Mouse (Mus musculus): ENCODE results near the gene Plcb4.

Plcb4 gene

DNA sequence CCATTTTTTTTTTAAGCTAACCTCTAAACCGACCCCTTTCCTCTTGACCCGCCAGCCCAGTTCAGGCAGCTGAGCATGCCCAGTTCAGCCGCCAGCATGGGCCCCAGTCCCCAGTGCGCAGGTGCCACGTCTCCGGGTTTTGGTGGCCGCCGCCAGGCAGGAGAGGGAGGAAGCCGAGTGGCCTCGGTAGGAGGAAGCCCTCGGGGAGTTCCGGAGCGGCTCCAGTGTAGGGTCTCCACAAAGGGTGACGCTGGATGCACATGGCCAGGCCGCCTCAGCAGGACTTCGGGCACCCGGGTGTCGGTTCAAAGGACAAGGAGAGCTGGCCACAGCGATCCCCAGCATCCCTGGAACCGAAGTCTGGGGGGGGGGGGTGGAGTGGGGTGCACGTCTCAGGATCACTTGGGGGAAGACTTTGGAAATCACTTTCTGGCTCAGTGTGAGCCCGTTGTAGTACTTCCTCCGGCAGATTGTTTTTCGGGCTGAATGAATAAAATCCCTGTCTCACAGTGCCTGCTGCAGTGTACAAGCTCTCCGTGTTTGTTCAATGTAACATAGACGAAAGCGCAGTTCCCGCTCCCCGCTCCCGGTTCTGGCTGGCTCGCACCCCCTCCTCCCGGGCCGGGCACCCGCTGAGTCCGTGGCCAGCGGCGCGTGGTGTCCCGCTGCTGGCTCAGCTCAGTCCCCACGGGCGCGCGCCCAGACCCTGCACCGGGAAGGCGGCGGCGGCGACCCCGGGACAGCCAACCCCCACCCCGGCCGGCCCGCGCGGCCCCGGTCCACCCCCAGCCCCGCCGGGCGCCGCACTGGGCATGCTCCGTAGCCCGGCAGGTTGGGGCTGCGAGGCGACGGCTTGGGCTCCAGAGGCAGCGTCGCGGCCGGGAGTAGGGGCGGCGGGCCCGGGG lies at the start of gene Plcb4:
Plcb4 (plus strand) TSS at position 526 of the 905 bp plus-strand sequence.
- peak; percentile 82 to 89 for DNase-seq

DNA sequence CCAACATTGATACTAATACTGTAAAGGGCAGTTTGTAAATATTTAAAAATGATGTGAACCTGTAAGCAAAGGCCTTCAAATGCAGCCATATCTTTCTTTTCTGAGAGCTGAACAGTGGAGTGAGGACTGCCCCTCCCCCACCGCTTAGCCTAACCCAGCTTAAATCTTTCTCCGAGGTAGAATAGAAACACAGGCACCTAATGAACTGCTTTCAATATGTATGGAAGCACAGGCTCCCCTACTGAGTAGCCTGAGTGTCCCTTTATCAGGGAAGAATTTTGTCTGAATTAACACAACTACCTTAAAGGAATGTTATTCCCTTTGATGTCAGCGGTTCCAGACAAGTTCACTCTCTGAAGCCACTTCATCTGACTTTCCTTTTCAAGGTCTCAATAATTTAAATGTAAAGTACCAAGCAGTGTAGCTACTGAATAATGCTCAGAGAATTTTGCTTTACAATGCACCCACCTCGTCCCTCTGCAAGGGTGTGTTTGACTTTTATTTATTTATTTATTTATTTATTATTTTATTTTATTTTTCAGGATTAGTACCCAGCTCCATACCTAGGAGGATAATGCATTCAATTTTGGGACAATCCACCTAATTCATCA lies 44.1 kb upstream of the Plcb4 start:
- no peak for DNase-seq

DNA sequence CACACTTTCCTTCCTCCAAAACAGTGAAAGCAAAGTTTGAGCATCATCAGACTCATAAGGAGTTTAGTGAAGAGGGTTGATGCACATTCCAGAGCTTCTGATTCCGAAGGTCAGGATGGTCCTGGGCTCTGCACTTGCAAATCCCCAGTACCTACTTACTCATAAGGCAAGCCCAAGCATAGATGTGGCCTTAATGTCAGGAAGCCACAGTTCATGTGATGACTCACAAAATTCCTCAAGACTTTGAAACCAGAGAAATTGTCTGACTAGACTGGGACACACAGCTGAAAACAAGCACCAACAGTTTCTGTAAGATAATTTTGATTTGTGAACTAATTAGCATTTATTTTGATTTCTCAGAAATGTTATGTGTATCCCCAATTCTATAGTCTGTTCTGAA lies 42.7 kb upstream of the Plcb4 start:
- DNase-seq = no peak

DNA sequence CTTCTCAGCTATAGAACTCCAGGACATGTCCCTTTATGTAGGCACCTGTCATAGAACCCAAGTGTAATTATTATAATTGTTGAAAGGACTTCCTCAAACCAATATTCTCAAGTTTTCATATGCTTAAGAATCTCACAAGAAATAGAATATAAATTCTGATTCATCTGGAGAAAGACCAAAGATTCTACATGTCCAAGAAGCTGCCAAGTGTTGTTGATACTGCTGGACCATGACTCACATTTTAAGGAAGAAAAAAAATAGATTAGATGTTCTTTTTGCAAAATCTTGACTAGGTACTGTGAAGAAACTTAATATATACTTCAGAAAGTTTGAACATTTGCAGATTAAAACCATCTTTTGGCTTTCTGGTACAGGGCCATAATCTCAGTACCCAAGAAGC lies 40.3 kb upstream of the Plcb4 start:
- DNase-seq = no peak

DNA sequence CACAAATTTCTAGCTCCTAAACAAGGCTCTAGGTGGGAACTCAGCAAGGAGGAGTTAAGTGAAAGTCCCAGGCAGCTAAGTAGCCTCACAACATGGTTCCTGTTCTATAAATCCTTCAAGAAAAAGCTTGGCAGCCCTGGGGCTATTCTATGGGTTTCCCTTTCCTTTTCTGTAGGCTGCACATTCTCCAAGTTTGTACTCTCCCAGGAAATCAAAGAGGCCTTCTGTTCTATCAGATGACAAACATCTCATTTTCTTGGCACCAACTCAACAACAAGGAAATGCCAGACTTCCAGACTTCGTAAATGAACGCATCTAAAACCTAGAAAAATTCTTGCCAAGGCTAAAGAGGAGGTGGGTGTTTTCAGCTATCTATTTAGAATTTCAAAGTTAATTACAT lies 38.9 kb upstream of the Plcb4 start:
- DNase-seq = no peak

DNA sequence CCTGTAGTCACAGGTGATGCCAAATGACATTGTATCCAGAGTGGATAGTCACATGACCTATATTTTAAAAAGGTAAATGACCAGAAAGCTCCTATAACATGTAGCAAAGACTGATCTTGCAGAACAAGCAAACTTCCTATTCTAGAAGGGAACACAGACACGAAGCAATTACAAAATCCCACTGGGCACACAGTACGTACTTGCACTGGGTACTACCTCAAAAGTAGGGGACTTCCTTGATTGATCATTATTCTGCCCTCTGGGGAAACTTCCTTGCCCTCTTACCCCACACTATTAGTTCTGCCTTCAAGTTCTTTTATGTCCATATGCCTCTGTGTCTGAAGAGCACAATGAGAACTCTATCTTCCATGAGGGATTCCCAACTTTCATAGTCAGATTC lies 31.0 kb upstream of the Plcb4 start:
- DNase-seq = no peak

DNA sequence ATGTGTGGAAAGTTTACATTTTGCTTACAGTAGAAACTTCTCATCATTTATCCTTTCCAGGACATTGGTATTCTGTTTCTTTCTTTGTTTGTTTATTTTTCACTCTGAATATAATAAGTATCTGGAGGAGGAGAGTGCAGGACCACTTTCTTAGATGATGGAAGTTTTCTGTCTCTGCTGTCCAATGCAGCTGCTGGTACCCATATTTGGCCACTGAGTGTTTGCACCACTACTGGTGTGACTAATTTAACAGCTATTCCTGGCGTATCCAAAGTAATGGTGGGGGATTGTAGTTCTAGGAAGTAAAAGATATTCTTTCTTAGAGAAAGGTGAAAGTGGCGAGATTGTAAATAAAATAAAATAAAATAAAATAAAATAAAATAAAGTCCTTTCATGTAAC lies 21.6 kb upstream of the Plcb4 start:
- DNase-seq = no peak

DNA sequence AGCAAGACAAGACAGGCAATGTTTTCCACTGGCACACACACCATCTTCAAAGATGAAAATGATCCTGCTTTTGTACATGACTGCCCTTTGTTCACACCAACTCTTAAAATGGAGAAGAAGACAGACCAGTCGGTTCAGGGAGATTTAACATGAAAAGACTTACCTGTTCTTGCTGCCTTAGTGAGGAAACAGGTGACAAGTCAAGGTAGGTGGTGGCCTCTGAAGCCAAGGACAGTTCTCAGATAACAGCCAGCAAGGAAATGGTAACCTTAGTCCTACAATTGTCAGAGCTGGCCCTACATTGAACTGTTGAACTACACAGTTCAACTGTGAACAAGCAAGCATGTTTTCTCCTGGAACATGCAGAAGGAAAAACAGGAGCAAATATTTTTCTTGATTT lies 17.8 kb upstream of the Plcb4 start:
- DNase-seq = no peak

DNA sequence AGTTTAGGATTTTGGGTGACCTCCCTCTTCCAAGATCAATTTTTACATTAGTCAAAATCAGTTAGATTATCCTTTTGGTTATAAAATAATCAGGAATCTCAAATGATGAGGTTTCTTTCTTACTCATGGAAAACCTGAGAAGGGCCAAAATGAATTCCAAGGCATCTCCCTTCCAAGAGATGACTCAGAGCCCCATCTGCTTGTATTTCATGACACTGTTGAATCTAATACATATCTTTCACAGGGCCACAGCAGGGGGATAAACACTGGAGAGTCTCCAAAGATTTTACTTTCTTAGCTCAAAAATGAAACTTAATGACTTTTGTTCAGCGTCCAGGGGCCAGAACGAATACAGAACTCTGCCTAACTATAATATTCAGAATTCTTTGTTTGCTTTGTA lies 17.2 kb upstream of the Plcb4 start:
- peak in 1 of 2 experiments; percentile 8 for DNase-seq

DNA sequence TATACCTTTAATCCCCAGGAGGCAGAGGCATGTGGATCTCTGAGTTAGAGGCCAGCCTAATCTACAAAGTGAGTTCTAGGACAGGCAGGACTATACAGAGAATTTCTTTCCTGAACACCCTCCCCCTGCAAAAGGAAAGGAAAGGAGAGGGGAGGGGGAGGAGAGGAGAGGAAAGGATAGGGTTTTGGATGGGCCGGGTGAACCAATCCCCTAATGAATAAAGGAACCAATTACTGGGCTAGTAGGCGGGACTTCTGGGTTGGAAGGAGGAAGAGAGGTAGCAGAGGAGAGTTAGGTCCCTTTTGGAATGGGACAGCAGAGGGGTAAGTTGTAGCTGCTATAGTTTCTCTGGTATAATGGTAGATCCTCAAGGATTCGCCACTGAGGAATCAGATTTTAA lies 12.6 kb upstream of the Plcb4 start:
- DNase-seq = no peak

DNA sequence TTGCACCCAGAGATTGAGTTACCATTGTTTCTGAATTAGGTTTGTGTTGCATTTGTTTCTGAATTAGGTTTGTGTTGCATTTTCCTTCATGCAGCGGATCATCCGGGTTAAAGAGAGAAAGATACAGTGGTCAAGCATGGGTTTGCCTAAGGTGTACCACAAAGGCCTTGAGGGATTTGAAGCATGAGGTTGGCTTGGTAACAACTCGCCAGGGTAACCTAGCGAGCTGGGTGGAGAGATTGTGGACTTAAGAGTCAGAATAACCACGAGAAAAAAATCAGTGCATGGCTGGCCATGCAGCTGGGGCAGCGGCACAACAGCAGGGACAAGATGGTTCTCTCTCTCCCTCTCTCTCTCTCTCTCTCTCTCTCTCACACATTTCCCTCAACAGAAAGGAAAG lies 12.2 kb upstream of the Plcb4 start:
- DNase-seq = no peak

DNA sequence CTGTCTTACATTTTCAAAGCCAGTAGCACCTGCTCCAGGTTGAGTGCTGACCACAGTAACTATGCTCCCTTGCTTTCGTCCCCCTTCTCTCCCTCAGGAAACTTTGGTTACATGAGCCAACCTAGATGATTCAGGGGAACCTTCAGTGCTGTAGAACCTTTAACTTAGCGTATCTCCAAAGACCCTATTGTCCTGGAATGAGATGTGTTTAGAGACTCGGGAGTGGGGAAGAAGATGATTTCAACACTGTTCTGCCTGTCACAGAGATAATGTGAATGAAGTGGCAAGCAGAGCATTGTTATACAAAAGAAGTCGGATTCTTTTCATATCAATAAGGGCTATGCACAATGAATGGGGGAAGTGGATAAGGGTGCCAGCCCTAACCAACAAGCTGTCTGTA lies 10.8 kb upstream of the Plcb4 start:
- no peak for DNase-seq

DNA sequence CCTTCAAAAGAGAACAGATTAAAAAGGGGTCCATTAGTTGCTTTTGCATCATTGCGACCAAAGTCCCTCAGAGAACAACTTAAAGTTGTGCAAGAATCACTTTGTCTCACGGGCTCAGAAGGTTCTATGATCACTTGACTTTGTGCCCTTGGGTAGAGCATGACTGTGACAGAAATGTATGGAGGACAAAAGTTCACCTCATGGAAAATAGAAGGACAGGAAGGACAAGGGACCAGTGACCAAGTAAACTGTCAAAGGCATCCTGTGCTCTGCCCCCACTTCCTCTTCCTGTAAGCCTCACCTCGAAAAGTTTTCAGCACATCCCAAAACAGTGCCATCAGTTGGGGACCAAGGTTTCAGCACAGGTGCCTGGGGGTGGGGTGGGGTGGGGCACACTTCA lies 7.9 kb upstream of the Plcb4 start:
- no peak for DNase-seq

DNA sequence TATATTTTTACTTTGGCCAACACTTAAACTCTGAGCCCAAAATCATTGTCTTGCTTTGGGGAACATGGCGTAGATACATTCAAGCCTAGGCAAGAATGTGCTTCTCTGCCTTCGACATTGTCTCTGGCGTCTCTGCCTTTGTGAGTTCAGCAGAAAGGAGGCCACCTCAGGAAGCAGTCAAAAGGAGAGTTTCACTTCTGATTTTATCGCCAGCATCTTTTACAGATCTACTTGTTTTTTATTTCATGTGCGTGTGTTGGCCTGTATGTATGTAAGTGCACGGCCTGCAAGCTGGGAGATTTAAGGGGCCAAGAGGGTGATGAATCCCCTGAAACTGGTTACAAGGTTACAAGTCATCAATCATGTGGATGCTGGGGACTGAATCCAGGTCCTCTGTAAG lies 6.8 kb upstream of the Plcb4 start:
- DNase-seq = no peak

DNA sequence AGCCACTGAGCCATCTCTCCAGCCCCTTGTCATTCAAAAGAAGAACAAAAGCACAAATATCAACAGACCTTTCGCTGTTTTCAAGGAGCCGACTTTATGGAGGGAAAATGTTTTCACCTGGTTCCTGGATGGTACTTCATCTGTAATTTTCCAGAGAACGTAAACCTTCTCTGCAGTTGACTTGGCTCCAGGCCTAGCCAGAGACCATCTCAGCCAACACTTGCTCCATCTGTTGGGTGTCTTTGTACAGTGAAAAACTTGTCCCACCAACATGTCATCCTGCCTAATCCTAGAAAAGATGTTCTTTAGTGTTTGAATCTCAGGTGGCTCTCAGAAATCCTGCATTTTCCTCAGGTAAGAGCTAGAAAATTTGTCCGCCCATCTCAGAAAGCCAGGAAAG lies 6.4 kb upstream of the Plcb4 start:
- no peak for DNase-seq

DNA sequence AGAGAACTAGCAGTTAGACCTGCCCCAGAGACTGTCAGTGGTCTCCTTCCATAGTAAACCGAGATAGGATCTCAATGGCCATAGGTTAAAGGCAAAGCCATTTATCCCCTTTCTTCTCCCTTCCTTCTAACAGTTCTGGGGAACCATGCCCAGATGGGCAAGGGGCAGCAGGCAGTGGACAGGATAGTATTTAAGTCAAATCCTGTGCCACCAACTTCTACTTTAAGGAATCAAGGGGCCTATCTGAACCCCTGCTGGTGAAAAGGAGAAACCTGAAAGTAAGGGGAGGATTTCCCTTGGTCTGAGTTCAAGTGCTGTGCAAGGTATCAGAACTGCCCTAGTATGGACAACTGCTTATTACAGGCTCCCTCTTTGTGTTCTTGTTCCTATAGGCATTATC lies 2.9 kb upstream of the Plcb4 start:
- no peak for DNase-seq

DNA sequence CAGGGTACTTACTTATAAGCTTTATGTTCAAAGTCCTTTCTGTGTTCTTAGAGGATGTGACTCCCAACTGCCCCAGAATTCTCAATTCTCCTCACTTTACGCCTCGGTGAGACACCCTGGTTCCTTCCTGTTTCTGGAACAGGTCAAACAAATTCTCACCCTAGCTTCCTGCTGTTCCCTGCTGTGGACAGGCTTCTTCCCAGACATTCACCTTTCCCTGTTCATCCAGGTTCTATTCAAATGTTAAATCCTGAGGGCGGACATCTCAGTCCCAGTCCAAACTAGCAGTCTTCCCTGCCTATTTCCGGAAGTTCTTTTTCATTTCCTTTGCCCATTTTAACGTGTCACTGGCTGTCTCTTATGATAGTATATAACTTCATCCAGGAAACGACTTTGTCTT lies 2.2 kb upstream of the Plcb4 start:
- DNase-seq = no peak

DNA sequence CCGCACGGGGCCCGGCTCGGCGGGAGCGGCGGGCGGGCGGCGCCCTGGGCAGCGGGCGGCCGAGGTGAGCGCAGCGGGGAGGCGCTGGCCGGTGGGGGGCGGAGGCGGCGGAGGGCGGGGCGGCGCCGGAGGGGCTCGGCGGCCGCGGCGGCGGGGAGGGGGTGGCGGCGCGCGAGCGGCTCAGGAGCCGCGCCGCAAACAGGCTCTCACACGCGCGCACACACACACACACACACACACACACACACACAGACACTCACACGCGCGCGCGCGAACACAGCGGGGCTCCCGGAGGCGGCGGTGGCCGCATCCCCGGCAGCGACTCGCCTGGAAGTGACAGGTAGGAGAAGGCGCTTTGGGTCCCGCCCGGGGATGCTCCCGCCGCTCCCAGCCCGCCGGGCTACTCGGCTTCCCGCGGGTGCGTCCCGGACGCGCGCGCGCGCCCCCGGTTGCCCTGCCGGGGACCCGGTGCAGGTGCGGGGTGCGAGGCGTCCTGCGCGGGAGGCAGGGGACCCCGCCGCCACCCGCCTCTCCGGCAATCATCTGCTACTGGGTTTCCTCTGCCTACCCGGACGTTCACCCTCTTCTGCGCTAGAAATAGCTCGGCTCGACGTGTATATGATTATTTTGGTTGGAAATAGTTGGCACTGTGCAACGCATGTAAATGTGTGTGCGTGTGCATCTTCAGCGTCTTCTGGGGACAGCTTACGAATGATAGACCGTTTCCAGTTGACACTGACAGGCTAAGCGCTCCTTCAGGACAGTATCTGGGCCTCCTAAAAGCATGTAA lies 775 bp downstream of the Plcb4 start:
- DNase-seq = peak; percentile 31 to 77

DNA sequence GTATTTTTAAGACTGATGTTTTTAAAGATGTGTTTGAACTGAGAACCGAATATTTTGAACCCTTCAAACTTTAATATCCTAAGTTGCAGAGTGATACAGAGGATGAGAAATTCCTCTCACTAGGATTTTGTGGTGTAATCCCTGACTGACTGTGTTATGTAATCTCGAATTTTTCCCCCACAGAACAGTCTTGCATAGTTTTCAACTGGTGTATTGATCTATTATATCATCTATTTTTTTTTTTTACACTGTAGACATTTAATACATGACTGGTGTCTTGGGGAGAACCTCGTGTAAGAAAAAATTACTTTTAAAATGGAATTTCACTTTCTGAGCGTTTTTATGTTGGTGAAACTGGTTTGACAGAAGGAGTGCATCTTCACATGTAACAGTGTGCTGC lies 2.0 kb downstream of the Plcb4 start:
- no peak for DNase-seq

DNA sequence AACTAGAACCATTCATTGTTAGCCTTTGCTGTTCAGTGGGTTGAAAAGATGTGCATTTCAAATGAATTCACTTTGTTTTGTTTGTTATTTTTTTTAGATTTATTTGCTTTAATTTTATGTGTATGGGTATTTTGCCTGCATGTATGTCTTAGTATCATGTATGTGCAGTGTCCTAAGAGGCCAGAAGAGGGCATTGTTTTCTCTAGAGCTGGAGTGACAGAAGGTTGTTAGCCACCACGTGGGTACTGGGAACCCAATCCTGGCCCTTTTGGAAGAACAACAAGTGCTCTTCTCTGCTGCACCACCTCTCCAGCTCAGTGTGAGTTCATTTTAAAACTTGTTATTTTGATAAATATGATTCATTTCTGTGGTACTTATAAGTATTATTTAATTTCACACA lies 5.0 kb downstream of the Plcb4 start:
- no peak for DNase-seq

DNA sequence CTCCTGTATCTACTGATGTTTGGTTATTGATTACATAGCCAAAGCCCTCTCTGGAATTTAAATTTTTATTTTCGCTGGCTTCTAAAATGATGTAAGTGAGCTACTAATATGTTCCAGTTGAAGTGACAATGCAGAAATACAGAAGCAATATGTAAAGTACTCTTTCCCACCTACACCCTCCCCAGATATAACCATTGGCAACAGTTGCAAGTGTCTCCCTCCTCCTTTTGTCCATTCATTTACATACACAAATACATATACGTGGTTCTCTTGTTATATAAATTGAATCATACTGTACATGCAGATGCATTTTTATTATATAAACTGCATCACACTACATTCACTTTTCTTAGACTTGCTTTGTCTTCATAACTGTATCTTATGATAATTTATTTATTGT lies 8.7 kb downstream of the Plcb4 start:
- DNase-seq = no peak

DNA sequence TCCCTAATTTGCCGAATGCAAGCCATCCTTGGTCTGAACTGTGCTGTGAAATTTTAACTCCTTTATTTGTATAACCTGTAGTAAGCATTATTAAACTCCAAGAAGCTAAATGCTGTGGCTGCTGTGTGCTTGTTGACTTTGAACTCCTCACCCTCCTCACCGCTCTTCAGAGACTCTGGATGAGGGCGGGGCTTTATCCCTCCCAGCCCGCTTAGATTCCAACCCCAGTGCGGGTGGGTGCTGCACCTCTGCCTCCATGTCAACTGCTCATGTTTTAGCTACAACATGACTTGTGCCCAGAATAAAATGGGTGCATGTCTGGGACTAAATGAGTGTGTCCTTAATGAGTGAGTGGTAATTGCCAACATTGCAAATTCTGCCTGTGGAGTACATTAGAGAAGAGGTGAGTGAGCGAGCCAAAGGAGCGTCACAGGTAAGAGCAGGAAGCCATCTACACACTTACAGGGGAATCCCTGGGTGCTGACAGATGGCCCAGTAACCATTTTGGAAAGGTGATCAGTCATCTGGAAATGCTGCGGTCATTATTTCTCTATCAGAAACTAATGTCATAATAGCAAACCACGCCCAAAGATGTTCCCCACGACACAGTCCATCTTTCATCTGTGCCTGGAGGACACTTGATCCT lies 13.8 kb downstream of the Plcb4 start:
- DNase-seq = peak in 1 of 2 experiments; percentile 35

DNA sequence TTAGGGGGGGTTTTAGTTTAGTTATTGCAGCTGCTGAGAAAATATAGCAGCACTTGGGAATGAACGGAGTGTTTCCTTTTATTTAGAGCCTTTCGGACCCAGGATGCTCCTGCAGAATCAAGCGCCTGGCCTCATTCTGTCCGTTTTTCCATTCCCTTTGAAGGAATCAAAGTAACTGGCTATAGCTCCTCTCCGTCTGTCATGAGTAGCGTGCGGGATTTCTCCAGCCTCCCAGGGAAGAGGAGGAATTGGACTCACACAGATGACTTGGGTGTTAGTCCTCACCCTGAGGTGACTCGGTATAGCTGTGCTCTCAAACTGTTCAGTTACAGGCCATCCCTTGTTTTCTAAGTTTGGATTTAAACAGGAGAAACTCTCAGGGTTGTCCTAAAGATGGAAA lies 14.8 kb downstream of the Plcb4 start:
- no peak for DNase-seq
